Mouse (Mus musculus): ENCODE results near the gene Emilin2. TPM values are rescaled to one million over a fixed set of nuclear protein-coding genes. Genes with fewer than 3 reads are reported as not detected.

The Emilin2 gene
- polyA plus RNA-seq, 1 experiment from 2014 or later: 66.9 TPM

- 65% methylated on average over 4 of the region's 4 CpGs for WGBS
- Histone ChIP-seq H3K27me3 (ENCODE audit: insufficient read depth, poor library complexity, severe bottlenecking) (no peaks in the 10 kb centered on the region), H3K4me3 (no peak overlapping the region), H3K36me3 (0 out of 2 replicates have a peak, but pooled peaks cover 7% of the 10 kb centered on the region), H3K9me3 (no peaks in the 10 kb centered on the region), H3K27ac (peak overlapping the region; percentile 83), H3K4me1 (peaks cover 63% of the 10 kb centered on the region)
- no peak for DNase-seq (ENCODE audit: low spot score)
Observed at GRCm38 (mm10) chr17:71292897-71293296, 18.9 kb downstream of the Emilin2 start.

GRCm38 (mm10) chr17:71291897-71292420 lies 19.8 kb downstream of the Emilin2 start:
- Histone ChIP-seq H3K27me3 (ENCODE audit: insufficient read depth, poor library complexity, severe bottlenecking) (no peaks in the 10 kb centered on the region), H3K27ac (peak overlapping the region; percentile 83), H3K4me3 (peak overlapping the region; percentile 27; the same call in 1 of the 2 replicates), H3K4me1 (peaks cover 65% of the 10 kb centered on the region), H3K9me3 (no peaks in the 10 kb centered on the region), H3K36me3 (0 out of 2 replicates have a peak, but pooled peaks cover 6% of the 10 kb centered on the region)
- 84% methylated on average over 6 of the region's 6 CpGs for WGBS
- no peak for DNase-seq (ENCODE audit: low spot score)

- WGBS: 37% methylated on average over 7 of the region's 7 CpGs
- H3K4me1 ChIP-seq: peaks cover 75% of the 10 kb centered on the region
Observed at GRCm38 (mm10) chr17:71290486-71291410, 21.0 kb downstream of the Emilin2 start.

GRCm38 (mm10) chr17:71289572-71290176 lies 22.1 kb downstream of the Emilin2 start:
- Histone ChIP-seq H3K27me3 (ENCODE audit: insufficient read depth, poor library complexity, severe bottlenecking) (no peaks in the 10 kb centered on the region), H3K4me1 (peaks cover 83% of the 10 kb centered on the region), H3K27ac (peak overlapping the region; percentile 83), H3K36me3 (0 out of 2 replicates have a peak, but pooled peaks cover 6% of the 10 kb centered on the region), H3K9me3 (no peaks in the 10 kb centered on the region), H3K4me3 (no peak overlapping the region)
- WGBS: 28% methylated on average over 6 of the region's 6 CpGs
- no peak for DNase-seq (ENCODE audit: low spot score)

More at GRCm38 (mm10) chr17:71290486-71291410, 21.0 kb downstream of the Emilin2 start:
- Histone ChIP-seq H3K4me3 (peak overlapping the region; percentile 27), H3K36me3 (0 out of 2 replicates have a peak, but pooled peaks cover 6% of the 10 kb centered on the region), H3K27ac (peak overlapping the region; percentile 83), H3K9me3 (no peaks in the 10 kb centered on the region), H3K27me3 (ENCODE audit: insufficient read depth, poor library complexity, severe bottlenecking) (no peaks in the 10 kb centered on the region)
- peak; percentile 90 for DNase-seq (ENCODE audit: low spot score)

- Histone ChIP-seq H3K9me3 (no peaks in the 10 kb centered on the region), H3K27ac (peak overlapping the region; percentile 83), H3K4me3 (no peak overlapping the region), H3K4me1 (peaks cover 86% of the 10 kb centered on the region), H3K36me3 (0 out of 2 replicates have a peak, but pooled peaks cover 3% of the 10 kb centered on the region), H3K27me3 (ENCODE audit: insufficient read depth, poor library complexity, severe bottlenecking) (no peaks in the 10 kb centered on the region)
- WGBS: 84% methylated on average over 10 of the region's 10 CpGs
- no peak for DNase-seq (ENCODE audit: low spot score)
Observed at GRCm38 (mm10) chr17:71288808-71289548, 22.8 kb downstream of the Emilin2 start.

- 0 out of 2 replicates have a peak, but pooled peaks cover 1% of the 10 kb centered on the region for H3K36me3 ChIP-seq
- DNase-seq (ENCODE audit: low spot score): no peak
- H3K27ac ChIP-seq: no peak overlapping the region
- no peaks in the 10 kb centered on the region for H3K9me3 ChIP-seq
- H3K4me1 ChIP-seq: peaks cover 86% of the 10 kb centered on the region
- no peak overlapping the region for H3K4me3 ChIP-seq
- no peaks in the 10 kb centered on the region for H3K27me3 ChIP-seq (ENCODE audit: insufficient read depth, poor library complexity, severe bottlenecking)
- WGBS: 85% methylated on average over 11 of the region's 11 CpGs
Observed at GRCm38 (mm10) chr17:71288145-71288758, 23.5 kb downstream of the Emilin2 start.

GRCm38 (mm10) chr17:71287586-71287985 lies 24.2 kb downstream of the Emilin2 start:
- H3K9me3 ChIP-seq: no peaks in the 10 kb centered on the region
- H3K4me1 ChIP-seq: peaks cover 86% of the 10 kb centered on the region
- H3K36me3 ChIP-seq: no peaks in the 10 kb centered on the region
- H3K4me3 ChIP-seq: no peak overlapping the region
- no peak for DNase-seq (ENCODE audit: low spot score)
- WGBS: 90% methylated on average over 7 of the region's 7 CpGs
- no peaks in the 10 kb centered on the region for H3K27me3 ChIP-seq (ENCODE audit: insufficient read depth, poor library complexity, severe bottlenecking)
- peak overlapping the region; percentile 71 for H3K27ac ChIP-seq

- Histone ChIP-seq H3K4me3 (no peak overlapping the region), H3K36me3 (no peaks in the 10 kb centered on the region), H3K4me1 (peaks cover 79% of the 10 kb centered on the region), H3K9me3 (no peaks in the 10 kb centered on the region), H3K27ac (peak overlapping the region; percentile 85), H3K27me3 (ENCODE audit: insufficient read depth, poor library complexity, severe bottlenecking) (no peaks in the 10 kb centered on the region)
- 30% methylated on average over 6 of the region's 6 CpGs for WGBS
- no peak for DNase-seq (ENCODE audit: low spot score)
Observed at GRCm38 (mm10) chr17:71285929-71286328, 25.8 kb downstream of the Emilin2 start.

- Histone ChIP-seq H3K27me3 (ENCODE audit: insufficient read depth, poor library complexity, severe bottlenecking) (no peaks in the 10 kb centered on the region), H3K9me3 (no peaks in the 10 kb centered on the region), H3K4me1 (peaks cover 77% of the 10 kb centered on the region), H3K4me3 (peak overlapping the region; percentile 38), H3K36me3 (0 out of 2 replicates have a peak, but pooled peaks cover 5% of the 10 kb centered on the region), H3K27ac (peak overlapping the region; percentile 85)
- DNase-seq (ENCODE audit: low spot score): peak; percentile 88
- 4% methylated on average over 6 of the region's 6 CpGs for WGBS
Observed at GRCm38 (mm10) chr17:71284890-71285289, 26.9 kb downstream of the Emilin2 start.

GRCm38 (mm10) chr17:71283237-71283636 lies 28.5 kb downstream of the Emilin2 start:
- Histone ChIP-seq H3K36me3 (peaks cover 13% of the 10 kb centered on the region; the same call in 1 of the 2 replicates), H3K27me3 (ENCODE audit: insufficient read depth, poor library complexity, severe bottlenecking) (no peaks in the 10 kb centered on the region), H3K4me3 (no peak overlapping the region), H3K27ac (peak overlapping the region; percentile 64; the same call in 1 of the 2 replicates), H3K9me3 (no peaks in the 10 kb centered on the region), H3K4me1 (peaks cover 71% of the 10 kb centered on the region)
- WGBS: 68% methylated on average over 4 of the region's 4 CpGs
- peak; percentile 93 for DNase-seq (ENCODE audit: low spot score)

- 89% methylated on average over 9 of the region's 9 CpGs for WGBS
- H3K36me3 ChIP-seq: peaks cover 14% of the 10 kb centered on the region; the same call in 1 of the 2 replicates
Observed at GRCm38 (mm10) chr17:71282716-71283115, 29.1 kb downstream of the Emilin2 start.

More at GRCm38 (mm10) chr17:71282716-71283115, 29.1 kb downstream of the Emilin2 start:
- no peaks in the 10 kb centered on the region for H3K9me3 ChIP-seq
- H3K27ac ChIP-seq: peak overlapping the region; percentile 64
- H3K27me3 ChIP-seq (ENCODE audit: insufficient read depth, poor library complexity, severe bottlenecking): no peaks in the 10 kb centered on the region
- no peak overlapping the region for H3K4me3 ChIP-seq
- no peak for DNase-seq (ENCODE audit: low spot score)
- peaks cover 72% of the 10 kb centered on the region for H3K4me1 ChIP-seq
